Mouse (Mus musculus): ENCODE measurements around the gene Ehmt1.

DNA sequence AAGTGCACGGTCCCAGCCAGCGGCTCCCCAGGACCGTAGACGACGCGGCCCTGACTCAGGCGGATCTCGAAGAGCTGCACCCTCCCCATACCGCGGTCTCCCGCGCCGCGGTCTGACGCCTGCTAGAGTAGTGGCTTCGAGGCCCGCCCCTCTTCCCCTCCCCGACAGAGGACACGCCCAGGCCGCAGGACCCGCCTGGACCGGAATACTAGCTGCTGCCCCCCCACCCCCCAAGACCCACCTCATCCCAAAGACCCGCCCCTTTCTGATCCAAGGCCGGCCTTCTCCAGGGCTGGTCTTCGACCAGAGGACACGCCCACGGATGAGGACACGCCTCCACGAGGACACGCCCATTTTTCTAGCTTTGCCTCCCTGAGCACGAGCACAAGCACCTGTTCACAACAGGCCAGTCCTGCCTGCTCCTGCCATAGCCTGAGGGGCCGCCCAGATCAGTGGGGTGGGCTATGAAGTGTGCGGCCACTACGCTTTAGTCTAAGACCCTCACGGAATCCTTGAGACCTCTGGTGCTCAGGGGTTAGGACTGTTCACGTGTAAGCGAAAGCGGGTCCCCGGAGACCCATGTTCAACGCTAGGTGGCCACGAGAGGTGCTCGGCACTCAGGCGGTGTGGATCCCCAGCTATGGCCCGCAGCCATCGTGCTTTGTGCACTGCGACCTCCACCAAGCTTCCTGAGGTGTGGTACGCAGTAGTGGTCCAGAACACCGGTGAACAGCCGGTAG is 15.8 kb upstream of the Ehmt1 start, which contains the start of gene Arrdc1:
- TF ChIP-seq POLR2A (IDR thresholded peaks at IDR 0.05; ENCODE audit: extremely low read depth, insufficient read depth, low read length): peak; percentile 60
- TF ChIP-seq CTCF (IDR thresholded peaks at IDR 0.05; ENCODE audit: low read depth, low read length): peak; percentile 76

All from liver, adult 2 months (tissue).